Mouse (Mus musculus) hindbrain, embryonic 13.5 days (tissue): Measurements from ENCODE around the gene Dmtf1. TPM values are rescaled to one million over a fixed set of nuclear protein-coding genes. Genes with fewer than 3 reads are reported as not detected.

Experiments used
- ATAC-seq: fragments of 200-750 bp; cut with Nextera tagmentation; 2 replicates; pipeline ENCODE4 v1.8.0; 2017; ENCODE audit warnings: moderate TSS enrichment; ENCODE audit not compliant: low FRiP score
- H3K27ac ChIP-seq: fragments of 300-500 bp; sonication (generic); 2 replicates; pipeline ENCODE4 v1.5.1; 2015; ENCODE audit warnings: inconsistent platforms, mild to moderate bottlenecking, moderate library complexity
- H3K27me3 ChIP-seq: fragments of 300-500 bp; sonication (generic); 2 replicates; pipeline ENCODE4 v1.6.1; 2015; ENCODE audit warnings: mild to moderate bottlenecking, inconsistent platforms
- H3K36me3 ChIP-seq: fragments of 300-500 bp; sonication (generic); 2 replicates; pipeline ENCODE4 v1.6.1; 2015; ENCODE audit warnings: mild to moderate bottlenecking, inconsistent platforms
- H3K4me1 ChIP-seq: fragments of 300-500 bp; sonication (generic); replicated peaks from 2 replicates; pipeline ENCODE4 v1.6.1; 2015; ENCODE audit warnings: inconsistent platforms
- H3K4me2 ChIP-seq: fragments of 300-500 bp; sonication (generic); 2 replicates; pipeline ENCODE4 v1.6.1; 2015; ENCODE audit warnings: inconsistent platforms, mild to moderate bottlenecking, moderate library complexity
- H3K4me3 ChIP-seq: fragments of 300-500 bp; sonication (generic); 2 replicates; pipeline ENCODE4 v1.5.1; 2015; ENCODE audit warnings: mild to moderate bottlenecking, inconsistent platforms
- H3K9ac ChIP-seq: fragments of 300-500 bp; sonication (generic); 2 replicates; pipeline ENCODE4 v1.6.1; 2015; ENCODE audit warnings: mild to moderate bottlenecking, inconsistent platforms
- H3K9me3 ChIP-seq: fragments of 300-500 bp; sonication (generic); 2 replicates; pipeline ENCODE4 v1.6.1; 2016; ENCODE audit warnings: inconsistent platforms
- WGBS: fragments of 180-500 bp; shearing (Covaris S2); methylation state at CpG from one replicate; pipeline ENCODE4 v1.1.7; 2015; 5-methylcytosine and 5-hydroxymethylcytosine counted together
- polyA plus RNA-seq: library from polyadenylated mRNA; unstranded; fragments of >200 nt; fragmentation: Nextera tagmentation; extraction: Ambion mirVana; gene quantifications from 2 replicates; pipeline ENCODE4 v1.2.1, GENCODE M21; 2015

Dmtf1 gene
- polyA plus RNA-seq, 1 experiment from 2014 or later, result 65.7 TPM

GRCm38 (mm10) chr5:9142376-9142775, 19.2 kb downstream of the Dmtf1 start:
- H3K27ac ChIP-seq, result no peak overlapping the region
- H3K9me3 ChIP-seq, result no peaks in the 10 kb centered on the region
- peaks cover 58% of the 10 kb centered on the region for H3K36me3 ChIP-seq
- 87% methylated on average over 6 of the region's 6 CpGs for WGBS
- H3K4me1 ChIP-seq, result no peaks in the 10 kb centered on the region
- no peak for ATAC-seq
- H3K9ac ChIP-seq, result no peak overlapping the region
- no peak overlapping the region for H3K4me2 ChIP-seq
- H3K27me3 ChIP-seq, result no peaks in the 10 kb centered on the region
- H3K4me3 ChIP-seq, result no peak overlapping the region

DNA sequence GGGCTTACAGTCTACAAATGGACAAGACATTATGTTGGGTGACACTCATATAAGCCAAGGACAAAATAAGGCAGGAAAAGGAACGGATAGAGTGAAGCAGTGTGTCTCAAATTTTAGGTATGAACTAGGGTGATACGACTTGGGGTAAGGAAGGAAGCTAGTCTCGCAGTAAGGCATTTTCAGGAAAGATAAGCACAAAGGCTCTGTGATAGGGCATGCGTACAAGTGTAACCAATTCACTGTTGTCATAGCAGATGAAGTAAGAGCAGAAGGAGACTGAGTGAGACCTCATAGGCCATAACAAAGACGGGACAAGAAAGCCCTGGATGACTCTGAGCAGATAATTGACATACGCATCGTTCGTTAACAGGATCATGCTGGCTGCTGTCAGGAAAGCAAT, 20.9 kb downstream of the Dmtf1 start:
- H3K27me3 ChIP-seq, result no peaks in the 10 kb centered on the region
- no peak for ATAC-seq
- H3K4me3 ChIP-seq, result no peak overlapping the region
- WGBS, result 92% methylated on average over 8 of the region's 8 CpGs
- no peaks in the 10 kb centered on the region for H3K9me3 ChIP-seq
- no peak overlapping the region for H3K9ac ChIP-seq
- no peak overlapping the region for H3K4me2 ChIP-seq
- no peaks in the 10 kb centered on the region for H3K4me1 ChIP-seq
- H3K27ac ChIP-seq, result no peak overlapping the region
- peaks cover 64% of the 10 kb centered on the region for H3K36me3 ChIP-seq

DNA sequence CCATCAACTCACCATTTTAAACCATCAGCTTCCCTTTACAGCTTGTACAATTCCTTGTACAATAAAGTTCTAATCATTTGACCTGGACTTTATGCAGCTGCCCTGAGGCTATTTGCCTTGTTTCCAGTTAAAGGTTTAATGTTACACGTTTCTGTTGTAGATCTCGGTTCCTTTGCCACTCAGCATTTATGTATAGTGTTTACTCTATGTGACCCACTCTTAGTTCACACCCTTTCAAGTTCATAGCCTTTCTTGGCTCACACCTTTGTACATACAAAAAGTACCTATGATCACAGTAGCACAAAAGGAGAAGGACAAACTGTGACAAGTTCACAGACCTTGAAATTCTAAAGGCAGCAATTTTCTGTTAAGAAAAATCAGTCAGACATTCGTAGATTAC, 26.0 kb downstream of the Dmtf1 start:
- H3K9me3 ChIP-seq, result no peaks in the 10 kb centered on the region
- no peaks in the 10 kb centered on the region for H3K27me3 ChIP-seq
- no peak for ATAC-seq
- H3K9ac ChIP-seq, result no peak overlapping the region
- H3K36me3 ChIP-seq, result peaks cover 54% of the 10 kb centered on the region
- H3K4me3 ChIP-seq, result no peak overlapping the region
- H3K27ac ChIP-seq, result no peak overlapping the region
- H3K4me1 ChIP-seq, result no peaks in the 10 kb centered on the region
- 92% methylated on average over 3 of the region's 3 CpGs for WGBS
- H3K4me2 ChIP-seq, result no peak overlapping the region

GRCm38 (mm10) chr5:9131786-9132185, 29.8 kb downstream of the Dmtf1 start:
- Histone ChIP-seq H3K4me2 (no peak overlapping the region), H3K9me3 (no peaks in the 10 kb centered on the region), H3K36me3 (peaks cover 62% of the 10 kb centered on the region), H3K9ac (no peak overlapping the region), H3K27ac (no peak overlapping the region), H3K4me1 (no peaks in the 10 kb centered on the region), H3K27me3 (no peaks in the 10 kb centered on the region), H3K4me3 (no peak overlapping the region)
- ATAC-seq, result no peak
- WGBS, result 88% methylated on average over 7 of the region's 7 CpGs

- Histone ChIP-seq H3K4me1 (no peaks in the 10 kb centered on the region), H3K27me3 (no peaks in the 10 kb centered on the region), H3K9me3 (no peaks in the 10 kb centered on the region), H3K4me2 (no peak overlapping the region), H3K27ac (no peak overlapping the region), H3K9ac (no peak overlapping the region), H3K4me3 (no peak overlapping the region), H3K36me3 (peaks cover 60% of the 10 kb centered on the region)
- WGBS, result 96% methylated on average over 12 of the region's 12 CpGs
- no peak for ATAC-seq
These were observed 33.0 kb downstream of the Dmtf1 start for GRCm38 (mm10) chr5:9128566-9128965.

DNA sequence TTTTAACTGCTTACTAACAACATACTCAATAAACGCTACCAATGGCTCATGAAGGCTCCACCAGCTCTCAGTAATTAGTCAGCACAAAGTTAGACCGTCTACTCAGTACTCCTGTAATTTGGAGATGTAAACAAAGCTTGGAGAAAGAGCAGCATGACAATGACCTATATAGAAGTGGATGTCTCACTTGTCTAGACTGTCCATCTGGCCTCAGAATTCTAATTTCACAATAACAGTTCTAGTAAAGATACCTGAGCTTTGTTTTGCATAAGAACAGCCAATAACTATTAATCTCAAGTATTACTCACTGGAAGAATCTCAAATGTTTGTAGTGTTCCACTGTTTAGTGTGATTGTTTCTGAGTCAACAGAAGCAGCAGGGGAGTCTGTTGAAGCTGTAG, 37.4 kb downstream of the Dmtf1 start:
- no peaks in the 10 kb centered on the region for H3K27me3 ChIP-seq
- peaks cover 74% of the 10 kb centered on the region for H3K36me3 ChIP-seq
- no peaks in the 10 kb centered on the region for H3K9me3 ChIP-seq
- no peak for ATAC-seq
- H3K27ac ChIP-seq, result no peak overlapping the region
- no peaks in the 10 kb centered on the region for H3K4me1 ChIP-seq
- H3K9ac ChIP-seq, result no peak overlapping the region
- H3K4me3 ChIP-seq, result no peak overlapping the region
- WGBS, result 90% methylated on average over 2 of the region's 2 CpGs
- H3K4me2 ChIP-seq, result no peak overlapping the region

DNA sequence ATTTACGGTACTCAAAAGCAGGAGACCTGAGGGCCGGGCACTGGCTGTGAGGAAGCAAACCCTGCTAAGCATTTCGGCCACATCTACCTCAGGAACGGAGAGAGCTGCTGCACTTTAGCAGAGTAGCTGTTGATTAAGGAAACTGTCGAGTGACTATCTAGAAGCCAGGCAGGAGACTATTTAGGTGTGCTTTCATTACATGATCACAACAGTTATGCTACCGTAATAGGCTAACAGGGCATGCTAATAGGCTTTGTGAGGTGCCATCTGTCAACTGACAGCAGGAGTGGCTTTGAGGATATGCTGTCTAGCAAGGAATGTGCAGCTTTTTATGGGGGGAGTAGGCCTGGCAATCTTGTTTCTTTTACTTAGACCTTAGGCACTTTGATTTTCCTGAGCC, 47.4 kb downstream of the Dmtf1 start:
- 0 out of 2 replicates have a peak overlapping the region, but pooled peaks have one; percentile 13 for H3K9ac ChIP-seq
- H3K27ac ChIP-seq, result peak overlapping the region; percentile 5; the same call in 1 of the 2 replicates
- H3K9me3 ChIP-seq, result no peaks in the 10 kb centered on the region
- WGBS, result 52% methylated on average over 6 of the region's 6 CpGs
- H3K4me1 ChIP-seq, result peaks cover 7% of the 10 kb centered on the region; the same call in 1 of the 2 replicates
- H3K4me3 ChIP-seq, result no peak overlapping the region
- H3K27me3 ChIP-seq, result no peaks in the 10 kb centered on the region
- peak; percentile 46; the same call in 1 of the 2 replicates for ATAC-seq
- no peak overlapping the region for H3K4me2 ChIP-seq
- H3K36me3 ChIP-seq, result peaks cover 20% of the 10 kb centered on the region

DNA sequence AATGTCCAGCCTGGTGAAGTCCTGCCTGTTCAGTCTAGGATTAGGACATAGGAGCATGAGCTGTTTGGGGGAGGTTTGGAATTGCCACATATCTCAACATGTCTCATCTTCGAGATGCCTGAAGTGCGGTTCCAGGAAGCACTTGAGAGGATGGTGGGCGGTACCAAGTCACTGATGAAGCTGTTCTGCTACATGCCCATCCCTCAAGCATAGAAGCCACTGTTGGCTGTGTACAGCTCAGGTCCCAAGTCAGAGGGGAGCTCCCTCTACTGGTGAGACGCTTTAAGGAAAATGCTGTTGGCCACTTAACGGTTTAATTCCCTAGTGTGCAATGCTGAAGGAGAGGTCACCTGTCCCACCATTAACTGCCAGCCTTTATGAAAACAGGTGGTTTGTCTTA, 49.8 kb downstream of the Dmtf1 start:
- H3K4me3 ChIP-seq, result no peak overlapping the region
- H3K9ac ChIP-seq, result no peak overlapping the region
- peaks cover 7% of the 10 kb centered on the region; the same call in 1 of the 2 replicates for H3K4me1 ChIP-seq
- no peaks in the 10 kb centered on the region for H3K9me3 ChIP-seq
- no peak overlapping the region for H3K27ac ChIP-seq
- no peak overlapping the region for H3K4me2 ChIP-seq
- WGBS, result 28% methylated on average over 5 of the region's 5 CpGs
- ATAC-seq, result peak; percentile 81
- peaks cover 5% of the 10 kb centered on the region; the same call in 1 of the 2 replicates for H3K36me3 ChIP-seq
- no peaks in the 10 kb centered on the region for H3K27me3 ChIP-seq

- 0 out of 2 replicates have a peak, but pooled peaks have one; percentile 9 for ATAC-seq
- WGBS, result 69% methylated on average over 2 of the region's 2 CpGs
- Histone ChIP-seq H3K4me1 (peaks cover 7% of the 10 kb centered on the region; the same call in 1 of the 2 replicates), H3K9ac (no peak overlapping the region), H3K27ac (no peak overlapping the region), H3K36me3 (peaks cover 2% of the 10 kb centered on the region; the same call in 1 of the 2 replicates), H3K9me3 (no peaks in the 10 kb centered on the region), H3K27me3 (no peaks in the 10 kb centered on the region), H3K4me3 (no peak overlapping the region), H3K4me2 (no peak overlapping the region)
These were observed 50.3 kb downstream of the Dmtf1 start for GRCm38 (mm10) chr5:9111285-9111684.

DNA sequence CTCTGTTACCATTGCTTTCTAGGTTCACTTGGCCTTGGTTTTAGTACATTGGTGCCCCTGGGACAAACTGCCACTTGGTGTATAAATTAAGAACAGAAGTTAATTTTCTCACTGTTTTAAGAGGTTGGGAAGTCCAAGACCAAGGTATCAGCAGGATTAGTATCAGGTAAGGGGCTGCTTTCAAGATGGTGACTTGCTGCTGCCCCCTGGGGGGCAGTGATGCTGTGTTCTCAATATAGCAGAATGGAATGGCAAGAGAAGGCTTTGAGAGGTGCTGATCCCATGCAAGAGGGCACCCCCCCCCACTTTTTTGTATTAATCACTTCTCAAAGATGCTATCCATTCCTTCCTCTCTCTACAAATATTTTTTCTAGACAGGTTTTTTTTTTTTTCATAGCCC, 52.0 kb downstream of the Dmtf1 start:
- Histone ChIP-seq H3K4me2 (no peak overlapping the region), H3K9me3 (no peaks in the 10 kb centered on the region), H3K4me3 (no peak overlapping the region), H3K27ac (no peak overlapping the region), H3K36me3 (no peaks in the 10 kb centered on the region), H3K9ac (no peak overlapping the region), H3K27me3 (no peaks in the 10 kb centered on the region), H3K4me1 (peaks cover 6% of the 10 kb centered on the region; the same call in 1 of the 2 replicates)
- no peak for ATAC-seq

DNA sequence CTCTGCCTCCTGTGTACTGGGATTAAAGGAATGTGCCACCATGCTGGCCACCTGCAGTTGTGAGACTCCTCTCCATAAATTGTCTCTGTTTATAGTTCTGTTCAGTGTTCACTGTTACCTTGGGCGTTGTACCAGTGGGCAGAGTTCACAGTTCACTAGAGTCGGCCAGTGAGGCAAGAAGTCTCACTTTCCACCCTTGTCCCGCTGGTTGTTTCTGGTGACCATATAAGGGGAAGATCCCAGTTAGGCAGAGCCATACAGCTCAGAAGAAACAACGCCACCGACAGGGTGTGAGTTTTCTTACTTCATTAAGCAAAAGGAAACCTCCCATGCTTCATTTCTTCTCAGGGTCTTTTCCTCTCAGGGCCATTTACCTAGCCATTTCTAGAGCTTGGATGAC, 53.1 kb downstream of the Dmtf1 start:
- H3K9ac ChIP-seq, result no peak overlapping the region
- no peaks in the 10 kb centered on the region for H3K9me3 ChIP-seq
- no peaks in the 10 kb centered on the region for H3K27me3 ChIP-seq
- H3K4me1 ChIP-seq, result no peaks in the 10 kb centered on the region
- no peak overlapping the region for H3K27ac ChIP-seq
- no peaks in the 10 kb centered on the region for H3K36me3 ChIP-seq
- H3K4me2 ChIP-seq, result no peak overlapping the region
- WGBS, result 85% methylated on average over 5 of the region's 5 CpGs
- H3K4me3 ChIP-seq, result no peak overlapping the region
- no peak for ATAC-seq

- H3K27me3 ChIP-seq, result peaks cover 2% of the 10 kb centered on the region; the same call in 1 of the 2 replicates
- H3K4me2 ChIP-seq, result no peak overlapping the region
- H3K9me3 ChIP-seq, result no peaks in the 10 kb centered on the region
- H3K36me3 ChIP-seq, result no peaks in the 10 kb centered on the region
- ATAC-seq, result no peak
- H3K9ac ChIP-seq, result no peak overlapping the region
- H3K27ac ChIP-seq, result no peak overlapping the region
- WGBS, result 91% methylated on average over 8 of the region's 8 CpGs
- no peak overlapping the region for H3K4me3 ChIP-seq
- no peaks in the 10 kb centered on the region for H3K4me1 ChIP-seq
These were observed 54.1 kb downstream of the Dmtf1 start for GRCm38 (mm10) chr5:9107296-9108089.

DNA sequence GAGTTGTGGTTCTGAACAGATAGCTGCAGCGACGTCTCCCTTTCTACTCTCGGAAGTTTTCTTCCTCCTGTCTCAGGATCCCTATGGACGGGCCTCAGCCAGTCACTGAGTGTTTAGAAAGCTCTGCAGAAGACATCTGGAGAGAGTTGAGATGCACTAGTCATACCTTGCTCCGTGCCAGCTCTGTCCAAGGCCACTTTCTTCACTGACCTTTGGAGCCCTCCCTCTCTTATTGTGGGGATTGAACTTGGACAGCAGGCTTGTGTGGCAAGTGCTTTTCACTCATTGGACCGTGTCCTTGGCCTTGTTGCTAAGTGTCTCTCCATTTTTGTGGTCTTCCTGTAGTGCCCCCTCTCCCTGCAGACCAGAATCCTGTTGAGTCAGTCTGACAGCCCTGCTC, 54.8 kb downstream of the Dmtf1 start:
- Histone ChIP-seq H3K9ac (no peak overlapping the region), H3K4me2 (no peak overlapping the region), H3K4me3 (no peak overlapping the region), H3K27me3 (peaks cover 9% of the 10 kb centered on the region), H3K27ac (no peak overlapping the region), H3K9me3 (no peaks in the 10 kb centered on the region), H3K4me1 (no peaks in the 10 kb centered on the region; the same call in 1 of the 2 replicates), H3K36me3 (no peaks in the 10 kb centered on the region)
- 86% methylated on average over 6 of the region's 6 CpGs for WGBS
- ATAC-seq, result no peak
